Mouse (Mus musculus) frontal cortex, postnatal 10 days (tissue): ENCODE measurements at regions not wholly inside any gene's neighbourhood (a gene's known extent, or its start where the extent isn't known, plus 50 kb on each side); places are given as distances from the start of the nearest gene placed in this dataset.

Experiments used
- DNase-seq, 2 experiments: peaks; one replicate each; pipeline ENCODE4 v3.0.0; 2022; ENCODE audit warnings: low spot score in 2 of 2, mixed read lengths in 1 of 2

- DNase-seq: no peak
These were observed 70.0 kb downstream of the 1190002N15Rik start for GRCm38 (mm10) chr9:94467846-94468245.

GRCm38 (mm10) chr9:94456085-94456531 is 81.8 kb downstream of the 1190002N15Rik start:
- peak in 1 of 2 experiments; percentile 12 for DNase-seq

- DNase-seq: no peak
These were observed 82.4 kb downstream of the 1190002N15Rik start for GRCm38 (mm10) chr9:94455466-94455865.

GRCm38 (mm10) chr9:94449911-94450310 is 88.0 kb downstream of the 1190002N15Rik start:
- no peak for DNase-seq

- no peak for DNase-seq
These were observed 91.6 kb downstream of the 1190002N15Rik start for GRCm38 (mm10) chr9:94446182-94446763.

- no peak for DNase-seq
These were observed 93.6 kb downstream of the 1190002N15Rik start for GRCm38 (mm10) chr9:94444140-94444789.

GRCm38 (mm10) chr9:94441393-94441792 is 96.5 kb downstream of the 1190002N15Rik start:
- no peak for DNase-seq

GRCm38 (mm10) chr9:94433468-94433867 is 104.4 kb downstream of the 1190002N15Rik start:
- DNase-seq: no peak

- DNase-seq: no peak
These were observed 105.6 kb downstream of the 1190002N15Rik start for GRCm38 (mm10) chr9:94432144-94432747.

GRCm38 (mm10) chr9:94431540-94431939 is 106.3 kb downstream of the 1190002N15Rik start:
- no peak for DNase-seq

- no peak for DNase-seq
These were observed 106.9 kb downstream of the 1190002N15Rik start for GRCm38 (mm10) chr9:94430996-94431395.

GRCm38 (mm10) chr9:94426740-94427139 is 111.1 kb downstream of the 1190002N15Rik start:
- DNase-seq: no peak

GRCm38 (mm10) chr9:94425804-94426203 is 112.1 kb downstream of the 1190002N15Rik start:
- DNase-seq: no peak

GRCm38 (mm10) chr9:94424438-94425135 is 113.3 kb downstream of the 1190002N15Rik start:
- DNase-seq: no peak

- DNase-seq: no peak
These were observed 127.3 kb downstream of the 1190002N15Rik start for GRCm38 (mm10) chr9:94410546-94410945.

GRCm38 (mm10) chr9:94410042-94410441 is 127.8 kb downstream of the 1190002N15Rik start:
- DNase-seq: no peak

GRCm38 (mm10) chr9:94408635-94409323 is 129.1 kb downstream of the 1190002N15Rik start:
- DNase-seq: no peak

GRCm38 (mm10) chr9:94407671-94408070 is 130.2 kb downstream of the 1190002N15Rik start:
- no peak for DNase-seq

- no peak for DNase-seq
These were observed 133.3 kb downstream of the 1190002N15Rik start for GRCm38 (mm10) chr9:94404551-94404950.

GRCm38 (mm10) chr9:94400596-94400995 is 137.3 kb downstream of the 1190002N15Rik start:
- no peak for DNase-seq

- no peak for DNase-seq
These were observed 142.7 kb downstream of the 1190002N15Rik start for GRCm38 (mm10) chr9:94395215-94395614.

GRCm38 (mm10) chr9:94386190-94386589 is 151.7 kb downstream of the 1190002N15Rik start:
- DNase-seq: no peak
